Mouse (Mus musculus) heart, postnatal 4 days (tissue): ENCODE results near the gene Trex1. TPM values are rescaled to one million over a fixed set of nuclear protein-coding genes. Genes with fewer than 3 reads are reported as not detected.

ENCODE experiments used
- DNase-seq: peaks from one replicate; pipeline ENCODE4 v3.0.0; 2021
- total RNA-seq, 2 experiments: library from RNA; stranded (reverse); gene quantifications; 2 replicates each; pipeline ENCODE4 v1.2.3; 2021

Gene Trex1
- 1 to 10 TPM; 9.1 to 9.3 TPM for total RNA-seq

GRCm38 (mm10) chr9:109059136-109059903 lies at the start of gene Trex1:
Gene Trex1 (minus strand): TSS chr9:109059734.
- peak; percentile 93 for DNase-seq

GRCm38 (mm10) chr9:109107341-109107740 lies 47.8 kb upstream of the Trex1 start:
- no peak for DNase-seq

DNA sequence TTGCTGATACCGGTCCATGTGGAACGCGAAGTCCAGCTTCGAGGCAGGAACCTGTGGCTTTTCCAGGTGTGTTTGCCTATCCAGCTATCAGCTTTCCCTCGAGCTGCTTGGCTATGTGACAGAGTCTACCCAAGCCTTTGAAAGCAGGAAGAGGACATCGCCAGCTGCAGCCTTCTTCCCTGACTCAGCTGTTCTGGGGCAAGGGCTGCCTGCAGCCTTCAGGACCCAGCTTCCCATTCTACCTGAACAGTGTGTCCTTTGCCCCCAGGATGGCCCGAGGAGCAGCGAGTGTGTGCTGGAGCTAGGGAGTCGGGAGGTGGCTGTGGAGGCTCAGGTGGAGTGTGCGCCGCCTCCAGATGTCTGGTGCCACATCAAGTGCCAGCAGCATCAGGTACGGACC lies 46.1 kb upstream of the Trex1 start:
- no peak for DNase-seq

GRCm38 (mm10) chr9:109105011-109105410 lies 45.5 kb upstream of the Trex1 start:
- DNase-seq, result peak; percentile 60

DNA sequence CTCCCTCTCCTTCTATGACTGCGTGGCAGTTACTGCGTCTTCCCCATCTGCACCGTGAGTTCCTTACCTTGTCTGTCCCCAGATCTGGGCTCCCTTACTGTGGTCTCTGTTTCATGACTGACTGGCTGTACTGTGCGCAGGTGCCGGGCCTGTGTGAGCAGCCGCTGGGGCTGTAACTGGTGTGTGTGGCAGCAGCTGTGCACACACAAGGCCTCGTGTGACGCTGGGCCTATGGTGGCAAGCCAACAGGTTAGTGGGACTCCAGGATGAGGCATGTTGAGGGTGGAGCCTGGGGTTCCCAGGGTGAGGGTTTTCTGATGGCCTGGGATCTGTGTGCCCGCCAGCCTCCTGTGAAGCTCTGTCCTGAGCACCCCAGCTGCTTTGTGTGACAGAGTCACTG lies 44.5 kb upstream of the Trex1 start:
- DNase-seq, result no peak

- peak; percentile 42 for DNase-seq
These were observed 43.7 kb upstream of the Trex1 start for GRCm38 (mm10) chr9:109103250-109103649.

- no peak for DNase-seq
These were observed 43.0 kb upstream of the Trex1 start for GRCm38 (mm10) chr9:109102541-109102940.

GRCm38 (mm10) chr9:109101933-109102445 lies 42.5 kb upstream of the Trex1 start:
- no peak for DNase-seq

DNA sequence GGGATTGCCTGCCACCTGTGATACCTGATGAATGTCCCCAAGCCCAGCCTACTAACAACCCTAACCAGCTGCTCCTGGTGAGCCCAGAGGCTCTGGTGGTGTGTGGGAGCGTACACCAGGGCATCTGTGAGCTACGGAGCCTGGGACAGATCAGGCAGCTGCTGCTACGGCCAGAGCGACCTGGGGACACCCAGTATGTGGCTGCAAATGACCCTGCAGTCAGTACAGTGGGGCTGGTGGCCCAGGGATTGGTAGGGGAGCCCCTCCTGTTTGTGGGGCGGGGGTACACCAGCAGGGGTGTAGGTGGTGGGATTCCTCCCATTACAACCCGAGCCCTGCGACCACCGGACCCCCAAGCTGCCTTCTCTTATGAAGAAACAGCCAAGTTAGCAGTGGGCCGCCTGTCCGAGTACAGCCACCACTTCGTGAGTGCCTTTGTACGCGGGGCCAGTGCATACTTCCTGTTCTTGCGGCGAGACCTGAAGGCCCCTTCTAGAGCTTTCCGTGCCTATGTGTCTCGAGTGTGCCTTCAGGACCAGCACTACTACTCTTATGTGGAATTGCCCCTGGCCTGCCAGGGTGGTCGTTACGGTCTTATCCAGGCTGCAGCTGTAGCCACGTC lies 40.9 kb upstream of the Trex1 start:
- DNase-seq, result no peak

DNA sequence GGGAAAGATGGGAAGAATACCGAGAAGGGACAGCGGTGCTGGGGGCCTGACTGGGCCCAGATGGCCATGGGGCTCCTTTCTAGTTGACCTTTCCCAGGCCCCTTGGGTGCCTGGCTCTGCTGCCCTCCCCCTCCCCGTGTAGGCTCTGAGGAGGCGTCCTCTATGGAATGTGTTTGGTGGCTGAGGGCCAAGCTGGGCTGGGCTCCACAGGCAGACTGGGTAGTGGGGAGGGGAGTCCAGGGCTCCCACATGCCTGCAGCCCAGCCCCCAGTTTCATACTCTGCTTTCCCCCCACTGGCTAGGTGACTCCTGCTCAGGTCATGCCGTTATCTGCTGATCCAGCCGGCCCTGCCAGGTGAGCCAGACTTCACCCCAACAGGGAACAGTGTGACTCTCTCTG lies 39.4 kb upstream of the Trex1 start:
- DNase-seq, result peak; percentile 84

- no peak for DNase-seq
These were observed 38.8 kb upstream of the Trex1 start for GRCm38 (mm10) chr9:109098366-109098765.

DNA sequence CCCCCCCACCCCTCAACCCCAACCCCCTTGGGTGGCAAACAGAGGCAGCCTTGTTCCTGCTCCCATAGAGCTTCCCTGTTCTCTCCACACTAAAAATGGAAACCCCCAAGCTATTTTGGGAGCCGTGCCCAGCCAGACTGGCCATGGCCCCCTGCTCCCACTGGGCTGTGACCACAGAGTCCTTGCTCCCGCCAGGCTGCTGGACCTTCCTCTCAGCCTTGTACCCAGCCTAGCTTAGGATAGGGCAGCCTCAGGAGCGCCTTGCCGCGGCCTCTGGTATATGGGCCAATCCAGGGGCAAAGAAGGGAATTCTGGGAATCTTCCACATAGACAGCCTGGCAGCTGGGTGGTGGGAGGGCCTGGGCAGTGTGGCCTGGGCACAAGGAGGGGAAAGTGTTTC lies 38.3 kb upstream of the Trex1 start:
- peak; percentile 70 for DNase-seq

DNA sequence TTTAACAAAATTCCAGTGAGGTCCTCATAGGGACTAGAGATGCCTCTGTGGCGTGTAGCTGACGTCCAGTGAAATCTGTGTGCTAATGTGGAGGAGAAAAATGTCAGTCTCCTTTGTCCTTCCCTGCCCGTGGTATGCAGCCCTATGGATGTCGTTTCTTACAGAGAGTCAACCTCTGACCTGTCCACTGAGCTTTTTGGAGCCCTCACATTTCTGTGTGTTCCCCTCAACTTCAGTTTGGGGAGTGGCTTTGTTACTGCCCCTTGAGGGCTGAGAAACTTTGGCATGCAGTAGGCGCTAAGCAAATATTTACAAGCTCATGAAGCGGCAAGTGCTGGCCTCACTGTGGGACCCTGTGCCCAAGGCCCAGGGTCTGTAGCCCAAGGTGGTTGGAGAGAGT lies 37.8 kb upstream of the Trex1 start:
- no peak for DNase-seq

- no peak for DNase-seq
These were observed 37.3 kb upstream of the Trex1 start for GRCm38 (mm10) chr9:109096856-109097255.

- DNase-seq, result peak; percentile 36
These were observed 36.7 kb upstream of the Trex1 start for GRCm38 (mm10) chr9:109096251-109096661.

DNA sequence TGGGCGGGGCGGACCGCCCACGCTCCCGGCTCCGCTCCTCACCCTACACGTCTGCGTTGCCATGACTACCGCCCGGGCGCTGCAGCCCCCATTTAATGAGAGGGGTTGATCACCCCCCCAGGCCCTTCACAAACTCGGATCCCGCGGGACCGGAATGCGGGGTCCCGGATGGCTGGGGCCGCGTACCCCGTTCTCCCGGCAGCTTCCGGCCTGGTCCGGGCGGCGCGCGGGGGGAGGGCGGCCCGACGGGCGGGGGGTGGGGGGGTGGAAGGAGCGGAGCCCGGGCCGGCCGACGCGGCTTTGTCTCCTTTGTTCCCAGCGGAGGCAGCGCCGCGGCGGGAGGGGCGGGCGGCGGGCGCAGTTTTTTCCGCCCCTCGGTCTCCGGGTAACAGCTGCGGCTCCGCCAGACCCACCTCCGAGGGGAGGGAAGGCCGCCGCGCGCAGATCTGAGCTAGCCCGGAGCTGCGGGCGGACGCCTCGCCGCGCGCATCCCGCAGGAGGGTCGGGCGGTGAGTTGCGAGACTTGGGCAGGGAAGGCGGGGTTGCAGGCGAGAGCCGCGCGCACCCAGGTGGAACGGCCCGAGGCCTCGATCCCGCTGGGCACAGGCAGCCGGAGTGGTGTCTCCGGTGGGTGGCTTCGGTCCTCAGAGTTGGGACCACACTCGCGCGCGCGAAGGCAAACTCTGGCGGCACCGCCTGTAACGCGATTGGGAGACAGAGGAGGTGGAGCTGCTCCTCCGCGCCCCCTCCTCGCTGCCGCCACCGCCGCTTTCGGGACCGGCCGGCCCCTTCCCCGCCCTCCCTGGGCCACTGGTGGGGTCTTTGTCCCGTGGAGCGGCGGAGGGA lies 35.8 kb upstream of the Trex1 start, which contains the start of gene Plxnb1:
Plxnb1 (plus strand) TSS at position 253 of the 846 bp plus-strand sequence.
- DNase-seq, result peak; percentile 80

GRCm38 (mm10) chr9:109094553-109095136 lies 35.1 kb upstream of the Trex1 start:
- no peak for DNase-seq

DNA sequence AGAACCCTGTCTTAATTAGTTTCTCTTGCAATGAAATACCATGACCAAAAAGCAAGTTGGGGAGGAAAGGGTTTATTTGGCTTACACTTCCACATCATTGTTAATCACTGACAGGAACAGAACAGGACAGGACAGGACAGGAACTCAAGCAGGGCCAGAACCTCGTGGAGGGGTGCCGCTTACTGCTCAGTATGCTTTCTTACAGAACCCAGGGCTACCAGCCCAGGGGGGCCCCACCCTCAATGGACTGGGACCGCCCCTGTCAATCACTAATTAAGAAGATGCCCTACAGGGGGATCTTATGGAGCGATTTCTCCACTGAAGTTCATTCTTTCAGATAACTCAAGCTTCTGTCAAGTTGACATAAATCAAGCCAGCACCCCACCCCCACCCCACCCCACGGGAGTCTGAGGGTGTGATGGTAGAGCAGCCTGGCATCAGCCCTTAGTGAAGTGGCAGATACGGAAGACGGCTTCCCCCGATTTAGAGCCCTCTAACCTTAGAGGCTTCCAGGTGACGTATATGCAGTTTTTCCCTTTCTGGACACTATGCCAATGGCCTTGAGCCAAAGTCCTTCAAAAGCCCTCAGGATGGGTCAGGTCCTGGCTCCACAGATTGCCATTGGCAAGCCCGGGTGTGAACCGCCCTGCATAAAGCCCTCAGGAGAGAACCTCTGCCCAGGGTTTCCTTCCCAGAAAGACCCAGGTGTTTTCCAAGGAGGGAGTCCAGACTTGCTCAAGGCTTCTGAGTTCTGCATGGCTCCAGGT lies 34.4 kb upstream of the Trex1 start:
- peak; percentile 70 for DNase-seq

GRCm38 (mm10) chr9:109092799-109093198 lies 33.3 kb upstream of the Trex1 start:
- no peak for DNase-seq

GRCm38 (mm10) chr9:109091802-109092201 lies 32.3 kb upstream of the Trex1 start:
- DNase-seq, result no peak

DNA sequence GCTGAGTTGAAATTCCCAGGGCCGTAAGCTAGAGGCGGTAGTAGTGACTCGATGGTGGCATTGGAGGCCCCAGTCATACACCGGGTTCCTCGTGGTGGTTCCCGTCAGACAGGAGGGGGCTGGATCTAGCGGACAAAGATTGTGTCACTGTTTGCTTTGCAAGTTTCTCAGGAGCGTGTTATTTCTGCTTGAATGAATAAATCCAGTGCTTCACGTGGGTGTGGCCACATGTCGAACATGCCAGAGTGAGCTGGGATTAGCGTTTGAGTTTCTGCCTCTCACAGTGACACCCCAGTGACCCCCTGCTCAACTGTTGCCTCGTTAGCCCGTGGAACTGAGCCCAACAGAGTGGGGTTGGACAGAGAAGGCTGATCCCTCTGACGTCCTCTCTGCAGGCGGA lies 30.9 kb upstream of the Trex1 start:
- no peak for DNase-seq

GRCm38 (mm10) chr9:109087987-109088386 lies 28.5 kb upstream of the Trex1 start:
- DNase-seq, result peak; percentile 63
